Mouse (Mus musculus) myocyte (in vitro differentiated cells): ENCODE results near the gene Lrrk2.
A peak's percentile ranks its signal among the peaks of the same experiment; 100 is the strongest.

Source experiments
- E2F4 ChIP-seq: IDR thresholded peaks from one replicate; pipeline ENCODE4 v1.6.1; 2011; ENCODE audit warnings: mild to moderate bottlenecking, control low read depth, moderate library complexity; ENCODE audit not compliant: insufficient read depth
- MAX ChIP-seq: IDR thresholded peaks from one replicate; pipeline ENCODE4 v1.6.1; 2011; ENCODE audit warnings: low read depth, mild to moderate bottlenecking, control low read depth
- MYOG ChIP-seq, 3 experiments: IDR thresholded peaks; one replicate each; pipeline ENCODE4 v1.6.1; 2011; ENCODE audit warnings: control low read depth in 2 of 3, low read depth in 2 of 3, mild to moderate bottlenecking in 2 of 3; ENCODE audit not compliant: insufficient read length in 2 of 3, control insufficient read depth in 1 of 3, insufficient read depth in 1 of 3
- POLR2A ChIP-seq: IDR thresholded peaks from one replicate; pipeline ENCODE4 v1.6.1; 2011; ENCODE audit warnings: low read depth, mild to moderate bottlenecking, control low read depth, moderate library complexity; ENCODE audit not compliant: insufficient read length
- USF1 ChIP-seq: IDR thresholded peaks from one replicate; pipeline ENCODE4 v1.6.1; 2011; ENCODE audit warnings: low read depth, mild to moderate bottlenecking, control low read depth, moderate library complexity

DNA sequence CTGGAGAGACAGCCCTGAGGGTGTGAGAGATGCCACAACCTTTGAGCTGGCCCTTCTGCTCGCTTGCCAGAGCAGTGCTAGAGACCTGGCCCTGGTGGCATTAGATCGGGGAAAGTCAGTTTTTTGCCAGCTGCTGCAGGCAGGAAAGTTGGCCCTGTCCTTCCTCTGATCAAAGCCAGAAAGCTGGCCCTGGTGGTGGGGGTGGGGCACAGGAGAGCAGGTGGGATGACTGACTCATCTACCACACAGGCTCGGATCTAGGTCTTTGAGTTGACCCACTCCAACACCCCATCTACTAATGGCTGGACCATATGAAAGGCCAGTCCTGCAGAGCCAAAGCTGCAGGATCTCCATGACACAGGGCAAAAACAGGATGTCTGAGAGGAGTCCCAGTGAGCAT lies 43.8 kb upstream of the Lrrk2 start:
- no peak for TF ChIP-seq E2F4
- TF ChIP-seq POLR2A: no peak
- TF ChIP-seq MYOG (IDR thresholded peaks at IDR 0.05; ENCODE audit: control insufficient read depth in 1 of 3, insufficient read depth in 1 of 3, insufficient read length in 2 of 3, low read depth in 2 of 3): peak in 1 of 3 experiments; percentile 30
- no peak for TF ChIP-seq USF1
- no peak for TF ChIP-seq MAX
